Mouse (Mus musculus) macrophage (primary cell): ENCODE results near the gene Capn7. TPM values are rescaled to one million over a fixed set of nuclear protein-coding genes. Genes with fewer than 3 reads are reported as not detected.

Experiments used
- H3K27ac ChIP-seq: fragments of 350-480 bp; formaldehyde crosslinking; 2 replicates; pipeline ENCODE4 v1.9.0; 2021
- H3K36me3 ChIP-seq: fragments of 350-480 bp; formaldehyde crosslinking; 2 replicates; pipeline ENCODE4 v1.9.0; 2021; ENCODE audit errors: inconsistent target
- H3K4me3 ChIP-seq: fragments of 350-480 bp; formaldehyde crosslinking; 2 replicates; pipeline ENCODE4 v1.9.0; 2021; ENCODE audit errors: inconsistent target
- H3K79me2 ChIP-seq: fragments of 350-480 bp; formaldehyde crosslinking; 2 replicates; pipeline ENCODE4 v1.9.0; 2021; ENCODE audit errors: inconsistent target
- WGBS: methylation state at CpG from one replicate; pipeline ENCODE4 v1.1.7; 2026; ENCODE audit warnings: inconsistent platforms; ENCODE audit not compliant: missing documents; 5-methylcytosine and 5-hydroxymethylcytosine counted together
- polyA plus RNA-seq: library from polyadenylated mRNA; stranded (reverse); fragments of 250-400 nt; gene quantifications from 3 replicates; pipeline ENCODE4 v1.2.4, GENCODE M21; 2018; ENCODE audit warnings: inconsistent platforms

The Capn7 gene
- polyA plus RNA-seq, 1 experiment from 2014 or later = 52.6 TPM

DNA sequence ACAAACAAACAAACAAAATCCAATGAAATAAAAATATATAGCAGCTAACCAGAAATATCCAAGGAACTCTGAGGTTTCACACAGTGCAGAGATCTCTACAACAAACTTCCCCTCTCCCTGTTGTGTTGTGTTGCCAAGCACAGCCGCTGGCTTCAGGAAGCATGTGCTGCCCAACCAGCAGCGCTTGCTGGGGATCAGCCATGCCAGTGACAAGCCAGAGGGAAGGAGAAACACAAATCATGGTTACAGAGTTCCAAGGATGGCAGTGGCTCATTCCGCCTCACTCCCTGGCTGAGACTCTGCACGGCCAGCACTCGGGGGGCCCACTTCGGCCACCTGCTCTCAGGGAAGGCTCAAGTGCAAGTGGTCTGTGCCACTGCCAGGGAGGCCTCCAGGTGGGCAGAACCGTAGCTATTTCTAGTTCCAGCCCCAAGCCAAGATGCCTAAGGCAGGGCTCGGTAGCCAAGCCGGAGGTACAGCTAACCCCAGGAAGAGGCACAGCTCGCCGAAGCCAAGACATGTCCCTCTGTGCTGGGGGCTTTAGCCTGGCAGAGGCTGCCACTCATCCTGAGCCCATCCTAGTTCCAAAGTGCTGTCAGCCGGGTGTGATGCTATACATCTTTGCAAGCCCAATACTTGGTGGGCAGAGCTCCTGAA is 69.8 kb downstream of the Capn7 start:
- H3K4me3 ChIP-seq = no peak overlapping the region
- H3K36me3 ChIP-seq = peaks cover 13% of the 10 kb centered on the region; the same call in 1 of the 2 replicates
- peaks cover 94% of the 10 kb centered on the region for H3K79me2 ChIP-seq
- H3K27ac ChIP-seq = peak overlapping the region; percentile 24
- 89% methylated on average over 12 of the region's 12 CpGs for WGBS

DNA sequence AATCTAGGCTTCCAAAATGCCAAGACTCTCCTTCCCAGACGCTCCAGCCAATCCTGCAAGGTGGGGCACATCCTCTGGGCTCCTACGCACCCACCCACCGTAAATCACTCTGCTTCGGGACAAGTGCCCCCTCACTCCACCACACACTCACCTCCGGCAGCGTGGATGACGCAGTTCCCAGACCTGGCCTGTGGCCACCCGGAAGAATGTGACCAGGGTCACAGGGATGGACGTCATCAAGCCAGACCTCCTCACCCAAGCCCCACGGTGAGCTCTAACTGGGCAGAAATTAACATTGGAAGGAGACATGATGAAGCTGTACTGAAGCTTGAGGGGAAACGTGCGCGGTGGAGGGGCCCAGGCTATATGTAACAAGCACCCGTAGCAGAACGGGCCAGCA is 70.8 kb downstream of the Capn7 start:
- peaks cover 94% of the 10 kb centered on the region for H3K79me2 ChIP-seq
- H3K36me3 ChIP-seq = peaks cover 15% of the 10 kb centered on the region; the same call in 1 of the 2 replicates
- no peak overlapping the region for H3K4me3 ChIP-seq
- WGBS = 97% methylated on average over 15 of the region's 15 CpGs
- no peak overlapping the region for H3K27ac ChIP-seq

- Histone ChIP-seq H3K79me2 (peaks cover 94% of the 10 kb centered on the region), H3K4me3 (no peak overlapping the region)
- WGBS = 74% methylated on average over 5 of the region's 6 CpGs
These were observed 71.6 kb downstream of the Capn7 start for GRCm38 (mm10) chr14:31407911-31408604.

DNA sequence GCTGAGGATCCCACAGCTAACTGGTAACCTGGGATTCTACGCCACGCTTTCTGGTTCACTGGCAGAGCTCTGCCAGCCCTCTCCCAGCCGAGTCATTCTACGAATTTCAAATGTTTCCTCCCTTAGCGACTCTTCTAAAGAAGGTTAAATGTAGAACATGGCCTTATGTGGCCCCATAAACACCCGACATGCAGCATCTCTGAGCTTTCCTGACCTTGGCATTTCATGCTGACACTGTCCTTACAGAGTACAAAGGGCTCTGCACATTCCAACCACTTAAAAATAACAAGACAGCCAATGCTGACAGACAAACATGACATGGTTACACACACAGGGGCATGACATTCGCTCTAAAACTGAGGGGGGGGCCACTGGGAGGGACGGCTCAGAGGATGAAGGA is 72.2 kb downstream of the Capn7 start:
- Histone ChIP-seq H3K4me3 (no peak overlapping the region), H3K36me3 (peaks cover 15% of the 10 kb centered on the region; the same call in 1 of the 2 replicates), H3K27ac (no peak overlapping the region), H3K79me2 (peaks cover 89% of the 10 kb centered on the region)
- WGBS = 80% methylated on average over 6 of the region's 8 CpGs

More at GRCm38 (mm10) chr14:31407911-31408604, 71.6 kb downstream of the Capn7 start:
- H3K27ac ChIP-seq = no peak overlapping the region
- peaks cover 15% of the 10 kb centered on the region; the same call in 1 of the 2 replicates for H3K36me3 ChIP-seq

DNA sequence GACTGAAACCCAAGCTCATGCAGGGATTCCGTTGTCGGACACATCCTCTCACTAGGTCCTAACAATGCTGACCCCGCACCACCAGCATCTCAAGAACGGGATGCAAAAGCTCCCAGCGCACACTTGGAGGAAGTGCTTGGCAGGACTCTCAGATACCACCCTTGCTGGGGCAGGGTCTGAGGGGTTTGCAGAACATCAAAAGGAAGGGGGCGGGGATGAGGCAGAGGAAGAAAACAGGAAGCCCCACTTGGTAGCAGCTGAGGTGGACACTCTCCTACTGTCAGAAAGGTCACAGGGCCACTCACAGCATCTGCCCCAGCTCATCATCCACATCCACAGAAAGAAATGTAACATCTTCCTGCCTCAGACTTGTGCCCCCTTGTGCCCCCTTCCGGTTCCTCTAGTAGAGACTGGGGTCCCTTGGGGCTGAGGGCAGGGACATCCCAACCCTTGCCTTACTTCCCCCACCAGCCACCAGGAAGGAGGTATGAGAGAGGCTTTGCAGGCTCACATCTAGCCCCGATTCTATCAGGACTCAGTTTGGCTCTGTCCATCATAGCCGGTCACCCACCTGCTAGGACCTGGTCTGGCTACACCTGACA is 73.8 kb downstream of the Capn7 start:
- peaks cover 84% of the 10 kb centered on the region for H3K79me2 ChIP-seq
- WGBS = 85% methylated on average over 8 of the region's 9 CpGs
- H3K4me3 ChIP-seq = no peak overlapping the region
- H3K36me3 ChIP-seq = peaks cover 15% of the 10 kb centered on the region; the same call in 1 of the 2 replicates
- H3K27ac ChIP-seq = no peak overlapping the region

GRCm38 (mm10) chr14:31410737-31411136 is 74.3 kb downstream of the Capn7 start:
- Histone ChIP-seq H3K36me3 (peaks cover 15% of the 10 kb centered on the region; the same call in 1 of the 2 replicates), H3K27ac (no peak overlapping the region), H3K79me2 (peaks cover 87% of the 10 kb centered on the region), H3K4me3 (no peak overlapping the region)
- 89% methylated on average over 3 of the region's 4 CpGs for WGBS

- Histone ChIP-seq H3K4me3 (no peak overlapping the region), H3K27ac (peak overlapping the region; percentile 86), H3K79me2 (peaks cover 90% of the 10 kb centered on the region), H3K36me3 (peaks cover 19% of the 10 kb centered on the region; the same call in 1 of the 2 replicates)
- 86% methylated on average over 10 of the region's 10 CpGs for WGBS
These were observed 76.2 kb downstream of the Capn7 start for GRCm38 (mm10) chr14:31412651-31413056.

GRCm38 (mm10) chr14:31413475-31414086 is 77.1 kb downstream of the Capn7 start:
- Histone ChIP-seq H3K4me3 (no peak overlapping the region), H3K27ac (peak overlapping the region; percentile 86), H3K36me3 (peaks cover 19% of the 10 kb centered on the region; the same call in 1 of the 2 replicates), H3K79me2 (peaks cover 90% of the 10 kb centered on the region)
- 0% methylated on average over 5 of the region's 6 CpGs for WGBS

GRCm38 (mm10) chr14:31414235-31414966 is 78.0 kb downstream of the Capn7 start:
- Histone ChIP-seq H3K79me2 (peaks cover 90% of the 10 kb centered on the region), H3K4me3 (no peak overlapping the region), H3K27ac (peak overlapping the region; percentile 86), H3K36me3 (peaks cover 19% of the 10 kb centered on the region; the same call in 1 of the 2 replicates)
- 80% methylated on average over 10 of the region's 10 CpGs for WGBS

GRCm38 (mm10) chr14:31414967-31415376 is 78.5 kb downstream of the Capn7 start:
- H3K79me2 ChIP-seq = peaks cover 90% of the 10 kb centered on the region

DNA sequence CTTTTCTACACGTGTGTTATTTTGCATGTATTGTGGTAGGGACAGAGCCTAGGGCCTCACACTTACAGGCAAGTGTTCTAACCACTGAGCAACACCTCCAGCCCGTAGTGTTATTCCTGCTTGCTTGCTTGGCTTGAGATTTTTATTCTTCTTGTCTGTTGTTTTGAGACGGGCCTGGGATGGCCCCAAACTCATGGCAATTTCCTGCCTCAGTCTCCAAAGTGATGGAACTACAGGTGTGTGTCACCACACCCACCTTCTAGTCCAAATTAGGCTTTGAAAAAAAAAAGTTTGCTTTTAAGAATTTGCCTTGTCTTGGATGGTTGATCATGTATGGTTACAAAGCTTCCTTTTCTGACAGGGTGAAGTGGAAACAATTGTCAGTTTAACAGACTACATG is 80.0 kb downstream of the Capn7 start:
- Histone ChIP-seq H3K27ac (no peak overlapping the region), H3K36me3 (peaks cover 16% of the 10 kb centered on the region; the same call in 1 of the 2 replicates), H3K4me3 (no peak overlapping the region), H3K79me2 (peaks cover 90% of the 10 kb centered on the region)
- 90% methylated on average over 3 of the region's 3 CpGs for WGBS

More at GRCm38 (mm10) chr14:31414967-31415376, 78.5 kb downstream of the Capn7 start:
- 77% methylated on average over 7 of the region's 7 CpGs for whole genome bisulfite sequencing
- Histone ChIP-seq H3K27ac (peak overlapping the region; percentile 86), H3K36me3 (peaks cover 15% of the 10 kb centered on the region; the same call in 1 of the 2 replicates), H3K4me3 (no peak overlapping the region)

DNA sequence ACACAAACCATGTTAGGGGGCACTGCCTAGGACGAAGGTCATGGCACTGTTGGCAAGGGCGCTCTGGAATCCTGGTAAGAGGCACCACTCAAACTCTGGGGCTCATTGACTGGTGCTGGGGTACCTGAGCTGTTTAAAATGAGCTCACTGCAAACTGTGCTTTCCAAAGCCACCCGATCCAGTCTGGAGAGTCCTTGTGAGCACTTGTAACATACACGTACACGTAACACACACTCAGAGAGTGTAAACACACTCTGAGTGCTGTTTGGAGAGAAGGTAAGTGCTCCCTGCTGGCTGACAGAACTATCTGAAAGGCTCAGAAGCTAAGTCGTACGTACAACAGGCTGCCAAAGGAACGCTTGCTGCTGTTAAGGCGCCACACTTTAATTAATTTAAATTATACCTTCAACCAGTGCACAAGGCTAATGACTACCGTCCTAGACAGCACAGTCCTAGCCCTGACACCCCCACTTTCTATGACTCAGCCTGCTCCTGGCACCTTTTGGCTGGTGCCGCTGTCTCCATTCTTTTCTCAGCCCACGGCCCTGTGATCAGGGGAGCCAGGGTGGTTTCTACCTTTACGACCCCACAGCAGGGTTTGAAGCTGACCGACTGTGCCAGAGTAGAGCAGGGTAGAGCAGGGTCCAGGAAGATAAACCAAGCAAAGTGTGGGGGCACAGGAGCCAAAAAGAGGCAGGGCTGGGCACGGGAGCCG is 80.6 kb downstream of the Capn7 start:
- Histone ChIP-seq H3K36me3 (0 out of 2 replicates have a peak, but pooled peaks cover 15% of the 10 kb centered on the region), H3K79me2 (peaks cover 90% of the 10 kb centered on the region), H3K27ac (no peak overlapping the region), H3K4me3 (no peak overlapping the region)
- 95% methylated on average over 16 of the region's 16 CpGs for WGBS

DNA sequence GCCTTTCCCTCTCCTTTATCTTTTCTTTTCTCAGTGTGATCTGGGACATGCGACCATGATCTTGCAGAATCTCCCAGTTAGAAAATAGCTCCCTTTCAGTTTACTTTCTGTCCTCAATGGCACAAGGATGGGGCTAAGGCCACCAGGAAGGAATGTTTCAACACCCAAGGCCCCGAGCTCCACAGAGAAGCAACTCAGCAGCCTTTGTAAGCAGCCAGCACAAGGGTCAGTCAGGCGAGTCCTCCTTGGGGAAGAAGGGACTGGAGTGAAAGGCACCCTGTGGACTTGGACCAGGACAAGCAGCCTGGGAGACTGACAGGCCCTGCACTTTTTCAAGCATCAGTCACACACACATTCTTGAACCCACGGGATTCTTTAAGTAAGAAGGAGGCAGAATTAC is 82.8 kb downstream of the Capn7 start:
- 77% methylated on average over 4 of the region's 4 CpGs for WGBS
- Histone ChIP-seq H3K79me2 (peaks cover 89% of the 10 kb centered on the region), H3K36me3 (0 out of 2 replicates have a peak, but pooled peaks cover 15% of the 10 kb centered on the region), H3K27ac (no peak overlapping the region), H3K4me3 (no peak overlapping the region)
